Mouse (Mus musculus) ZHBTc4 (cell line): ENCODE measurements around the gene Lyrm2.

Source experiments
- DNase-seq: peaks from one replicate; pipeline ENCODE4 v3.0.0-alpha.2; 2011; ENCODE audit warnings: low read depth, low spot score

Lyrm2 gene

DNA sequence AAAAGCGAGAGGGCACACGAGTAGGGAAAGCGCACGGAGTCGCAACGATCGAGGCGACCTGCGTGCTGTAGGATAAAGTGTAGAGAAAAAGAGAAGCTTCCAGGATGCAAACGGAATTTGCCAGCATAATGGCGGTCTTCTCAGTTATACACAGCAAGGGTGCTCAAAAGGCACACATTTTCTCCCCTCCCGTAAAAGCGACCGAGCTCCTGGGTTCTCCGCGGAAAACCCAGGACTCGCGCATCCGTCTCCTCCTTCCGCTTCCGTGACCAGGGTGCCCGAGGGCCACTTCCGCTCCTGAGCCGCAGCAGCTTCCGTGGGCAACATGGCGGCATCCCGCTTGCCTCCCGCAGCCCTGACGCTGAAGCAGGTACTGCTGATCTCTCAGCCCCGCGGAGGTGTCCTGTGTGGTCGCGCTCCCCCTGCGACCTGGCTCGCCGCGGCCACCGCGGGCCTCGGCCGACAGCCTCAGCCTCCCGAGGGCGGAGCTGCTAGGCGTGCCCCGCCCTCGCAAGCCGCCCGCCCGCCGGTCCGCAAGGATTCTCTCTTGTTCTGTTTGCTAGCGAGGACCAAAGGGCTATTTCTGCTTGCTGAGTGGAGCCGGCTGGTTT, at the start of gene Lyrm2:
Lyrm2 (plus strand) TSS at position 288 of the 611 bp plus-strand sequence.
- DNase-seq: peak; percentile 91

DNA sequence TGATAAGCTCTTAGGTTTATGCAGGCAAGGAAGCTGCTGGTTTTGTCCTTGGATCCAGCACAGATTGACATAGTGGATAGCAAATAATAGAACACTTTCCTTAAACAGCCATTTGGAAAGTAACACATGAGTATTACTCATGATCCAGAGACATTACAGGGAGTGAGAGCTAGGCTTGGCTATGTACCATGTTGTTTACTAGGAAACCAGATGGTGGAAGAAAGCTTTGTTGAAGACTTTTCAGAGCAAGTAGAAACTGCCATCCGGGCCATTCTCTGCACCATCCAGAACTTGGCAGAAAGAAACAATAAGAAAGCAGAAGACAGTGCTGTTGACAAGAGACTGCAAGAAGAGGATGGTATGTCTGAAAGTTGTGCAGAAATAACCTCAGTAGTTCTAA, 49.3 kb upstream of the Lyrm2 start:
- no peak for DNase-seq

DNA sequence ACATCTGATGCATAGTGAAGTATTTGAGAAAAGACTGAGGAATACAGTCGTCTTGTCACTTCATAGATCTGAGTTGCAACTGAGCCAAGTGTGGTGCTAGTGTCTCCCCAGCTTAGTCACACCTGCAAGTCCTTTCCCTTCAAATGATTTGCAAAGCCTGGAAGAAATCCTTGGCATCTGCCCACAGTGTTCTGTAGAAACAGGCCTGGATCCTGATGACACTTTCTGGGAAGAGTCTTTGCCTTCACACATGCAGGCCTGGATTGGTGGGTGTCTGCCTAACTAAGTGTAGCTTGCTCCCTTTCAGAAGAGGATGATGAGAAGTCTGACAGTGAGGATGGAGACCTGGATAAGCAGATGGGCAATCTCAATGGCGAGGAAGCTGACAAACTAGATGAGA, 42.6 kb upstream of the Lyrm2 start:
- DNase-seq: no peak

DNA sequence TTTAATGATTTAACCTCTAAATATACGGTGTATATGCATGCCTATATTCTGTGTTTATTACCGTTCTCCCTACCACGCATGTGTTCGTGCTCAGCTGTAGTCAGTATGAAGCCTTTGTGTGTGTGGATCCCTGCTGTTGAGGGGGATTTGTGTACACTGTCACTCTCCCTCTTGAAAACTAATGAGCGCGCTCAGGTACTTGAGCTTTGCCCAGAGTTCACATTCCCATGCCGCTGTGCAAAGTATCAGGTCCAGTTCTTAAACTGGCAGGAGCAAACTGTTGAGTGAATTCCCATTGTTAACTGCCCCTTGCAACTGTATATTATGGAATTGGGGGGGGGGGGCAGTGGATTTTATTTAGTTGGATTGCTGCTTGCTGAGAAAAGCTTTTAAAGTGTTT, 32.6 kb upstream of the Lyrm2 start:
- no peak for DNase-seq

DNA sequence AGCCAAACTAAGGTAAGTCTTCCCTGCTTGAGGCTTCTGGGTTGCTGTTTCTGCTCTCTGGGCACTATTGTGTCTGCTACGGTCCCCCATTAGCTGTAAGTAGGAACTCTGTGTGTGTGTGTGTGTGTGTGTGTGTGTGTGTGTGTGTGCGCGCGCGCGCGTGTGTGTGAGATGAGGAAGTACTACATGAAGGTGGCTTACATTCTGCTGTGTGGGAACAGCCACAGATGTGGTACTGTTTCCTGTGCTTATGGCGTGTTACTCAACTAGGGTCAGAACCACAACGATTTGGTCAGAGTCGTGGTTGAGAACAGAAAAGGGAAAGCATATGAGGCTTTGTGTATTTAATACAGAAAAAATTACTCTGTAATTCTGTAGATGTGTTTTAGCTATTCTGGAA, 32.0 kb upstream of the Lyrm2 start:
- no peak for DNase-seq

DNA sequence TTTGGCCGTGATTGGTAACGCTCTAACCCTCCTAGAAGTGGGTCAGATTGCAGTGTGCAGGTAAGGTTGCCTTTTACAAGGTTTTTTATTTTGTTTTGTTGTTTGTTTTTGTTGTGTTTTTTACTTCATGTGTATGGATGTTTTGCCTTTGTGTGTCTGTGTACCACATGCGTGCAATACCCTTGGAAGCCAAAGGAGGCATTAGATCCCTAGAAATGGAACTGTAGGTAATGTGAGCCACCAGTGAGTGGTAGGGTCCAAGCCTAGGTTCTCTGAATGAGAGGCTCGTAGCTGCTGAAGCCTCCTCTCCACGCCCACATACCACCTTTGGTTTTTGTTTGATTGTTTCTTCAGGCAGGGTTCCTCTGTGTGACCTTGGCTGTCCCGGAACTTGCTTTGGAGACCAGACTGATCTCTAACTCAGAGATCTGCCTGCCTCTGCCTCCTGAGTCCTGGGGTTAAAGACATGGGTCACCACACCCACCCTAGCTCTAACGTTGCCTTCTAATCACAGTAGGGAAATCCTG, 29.7 kb upstream of the Lyrm2 start:
- peak; percentile 92 for DNase-seq

DNA sequence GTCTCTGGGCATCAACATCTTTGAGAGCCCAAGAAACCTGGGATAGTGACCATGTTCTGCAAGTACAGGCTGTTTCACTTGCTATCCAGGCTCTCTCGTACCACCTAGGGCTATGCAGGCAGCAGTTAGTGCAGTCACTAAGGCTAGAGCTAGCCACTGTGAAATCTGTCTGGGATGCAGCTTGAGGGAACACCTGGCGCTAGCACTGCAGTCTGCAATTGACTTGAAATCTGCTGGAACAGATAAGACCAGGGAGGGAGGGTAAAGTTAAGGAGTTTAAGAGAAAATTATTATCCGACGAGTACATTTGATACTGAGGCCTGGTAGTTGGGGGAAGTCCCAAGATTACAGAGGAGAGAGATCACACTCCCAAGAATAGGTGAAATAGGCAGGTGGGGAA, 20.1 kb upstream of the Lyrm2 start:
- DNase-seq: no peak

DNA sequence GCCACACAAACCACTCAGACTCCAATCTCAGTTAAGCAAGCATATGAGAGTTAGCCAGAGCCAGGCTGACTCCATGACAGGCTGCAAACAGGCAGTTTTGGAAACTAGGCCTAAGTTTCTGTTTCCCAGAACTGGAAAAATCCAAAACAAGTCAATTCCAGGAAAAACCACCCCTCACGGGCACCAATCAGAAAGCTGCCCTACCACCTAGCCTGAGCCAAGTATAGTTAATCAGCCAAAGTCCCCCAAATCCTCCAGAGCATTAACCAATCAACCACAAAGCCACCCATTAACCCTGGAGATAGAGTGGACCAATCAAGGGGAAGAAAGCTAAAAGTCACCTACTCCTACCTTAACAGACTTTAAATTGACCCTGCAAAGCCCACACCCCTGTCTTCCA, 12.9 kb upstream of the Lyrm2 start:
- DNase-seq: no peak

DNA sequence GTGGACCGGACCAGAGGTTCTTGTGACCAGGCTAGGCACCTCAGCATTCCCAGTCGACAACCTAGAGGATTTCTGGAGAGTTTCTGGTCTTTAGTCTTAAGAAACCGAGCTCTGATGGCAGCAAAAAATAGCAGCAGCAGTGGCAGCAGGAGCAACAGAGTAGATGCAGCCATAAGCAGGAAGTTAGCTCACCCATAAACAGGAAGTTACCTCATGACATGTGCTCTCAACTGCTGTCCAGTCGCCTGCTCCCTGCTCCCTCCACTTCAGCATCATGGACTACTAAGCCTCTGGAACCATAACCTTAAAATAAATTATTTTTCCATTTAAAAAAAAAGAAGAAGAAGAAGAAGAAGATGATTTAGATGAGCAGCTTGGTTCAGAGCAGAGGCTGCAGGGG, 11.0 kb upstream of the Lyrm2 start:
- DNase-seq: no peak

DNA sequence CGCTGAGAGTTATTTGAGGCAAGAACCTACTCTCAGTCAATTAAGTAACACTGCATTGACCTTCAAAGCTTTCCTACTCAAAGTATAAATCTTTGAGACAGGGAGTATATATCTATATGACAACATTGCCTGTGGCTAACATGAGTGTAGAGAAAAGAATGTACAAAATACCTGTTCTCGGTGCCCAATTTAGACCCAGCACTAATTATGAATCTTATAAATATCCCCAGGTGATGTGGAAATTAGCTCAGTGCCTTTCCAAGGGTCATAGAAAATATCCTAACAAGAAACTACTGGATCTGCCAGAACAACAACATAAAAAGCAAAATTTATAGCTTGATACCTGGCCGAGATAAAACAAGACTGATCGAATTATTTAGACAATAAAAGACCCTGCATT, 1.1 kb upstream of the Lyrm2 start:
- no peak for DNase-seq

DNA sequence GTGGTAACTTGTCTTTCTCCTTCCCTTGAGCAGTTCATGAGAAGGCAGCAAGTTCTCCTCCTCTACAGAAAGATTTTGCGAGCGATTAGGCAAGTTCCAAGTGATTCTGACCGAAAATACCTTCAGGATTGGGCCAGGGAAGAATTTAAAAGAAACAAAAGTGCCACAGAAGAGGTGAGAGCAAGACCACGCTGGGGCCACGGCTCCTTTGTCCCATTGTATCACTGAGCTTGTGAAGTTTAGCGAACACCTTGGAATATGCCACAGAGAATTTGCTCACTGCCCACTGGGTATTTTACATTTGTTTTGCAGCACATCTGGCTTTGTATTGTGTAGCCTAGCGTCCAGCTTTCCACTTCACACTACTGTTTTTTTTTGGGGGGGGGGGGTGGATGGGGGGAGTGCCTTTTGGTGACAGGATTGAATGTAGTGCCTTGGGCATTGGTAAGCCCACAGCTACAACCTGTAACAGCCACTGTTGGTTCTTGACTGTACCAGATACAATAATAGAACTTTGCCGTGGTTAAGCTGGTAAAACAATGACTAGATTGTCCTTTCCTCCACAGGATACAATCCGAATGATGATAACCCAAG, 621 bp downstream of the Lyrm2 start:
- no peak for DNase-seq

DNA sequence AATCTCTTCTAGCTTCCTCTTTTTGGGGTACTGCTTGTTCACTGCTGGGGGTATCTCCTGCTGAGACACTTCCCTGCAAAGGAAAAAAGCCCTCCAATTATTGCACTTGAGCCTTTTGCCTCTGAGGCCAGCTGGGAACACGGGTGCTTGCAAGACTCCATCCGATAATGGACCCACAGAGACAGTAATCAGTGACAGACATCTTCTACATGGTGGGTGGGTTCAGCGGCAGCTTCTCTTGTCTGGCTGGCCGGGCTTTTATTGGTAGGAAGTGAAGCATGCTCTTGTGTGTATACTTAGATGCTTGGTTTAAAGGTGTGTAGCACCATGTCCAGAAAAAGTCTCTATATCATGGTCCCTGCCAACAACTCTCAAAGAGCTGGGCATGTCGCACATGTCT, 17.4 kb downstream of the Lyrm2 start:
- DNase-seq: no peak

DNA sequence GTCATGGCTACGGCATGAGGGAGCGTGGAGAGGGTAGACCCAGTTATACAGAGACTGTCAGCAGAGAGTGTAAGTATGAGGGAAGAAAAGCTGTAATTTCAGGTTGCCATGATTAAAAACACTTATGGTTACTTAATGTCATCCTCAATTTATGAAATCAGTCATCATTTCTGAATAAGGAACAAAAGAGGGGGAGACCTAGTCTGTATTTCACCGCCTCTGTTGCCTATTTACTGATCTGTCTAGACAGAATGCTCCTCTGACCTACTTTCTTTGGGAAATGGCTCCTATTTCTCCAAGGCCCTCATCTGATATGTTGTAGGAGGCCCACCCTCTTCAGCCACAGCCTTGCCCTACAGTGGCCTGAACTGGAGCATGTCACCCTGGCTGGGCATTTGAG, 20.6 kb downstream of the Lyrm2 start:
- DNase-seq: no peak

DNA sequence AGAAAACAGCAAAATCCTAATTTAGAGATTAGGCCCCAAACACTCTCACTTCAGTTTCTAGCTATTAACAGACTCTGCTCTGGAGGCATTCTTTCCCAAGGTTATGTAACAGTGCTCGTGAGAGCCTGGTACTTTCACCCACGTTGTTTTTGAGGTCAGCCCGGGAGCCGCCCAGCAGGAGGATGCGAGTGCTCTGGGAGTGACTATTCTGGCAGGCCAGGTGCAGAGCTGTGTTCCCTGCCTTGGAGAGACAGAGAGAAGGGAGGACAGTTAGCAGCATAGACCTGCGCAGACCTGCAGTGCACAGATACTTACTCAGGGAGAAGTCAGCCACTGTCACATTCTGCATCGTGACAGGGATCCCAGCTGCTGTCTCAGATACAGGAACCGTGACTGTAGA, 24.2 kb downstream of the Lyrm2 start:
- DNase-seq: peak; percentile 13

DNA sequence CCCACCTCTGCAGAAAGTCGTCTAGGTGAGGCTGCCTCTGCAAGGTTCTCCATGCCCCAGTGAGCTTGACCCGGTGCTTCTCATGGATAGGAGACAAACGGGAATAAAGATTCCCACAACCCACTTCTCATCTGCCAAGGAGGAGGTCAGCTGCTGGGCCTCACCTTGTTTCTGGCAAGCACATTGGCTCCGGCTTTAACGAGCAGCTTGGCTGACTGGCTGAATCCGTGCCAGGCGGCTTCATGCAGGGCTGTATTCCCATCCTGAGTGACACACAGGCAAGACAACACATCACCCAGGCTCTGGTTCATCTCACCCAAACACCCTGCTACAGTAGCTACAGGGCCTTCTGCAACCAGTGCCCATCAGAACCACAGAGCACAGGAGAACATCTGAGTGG, 26.9 kb downstream of the Lyrm2 start:
- no peak for DNase-seq

DNA sequence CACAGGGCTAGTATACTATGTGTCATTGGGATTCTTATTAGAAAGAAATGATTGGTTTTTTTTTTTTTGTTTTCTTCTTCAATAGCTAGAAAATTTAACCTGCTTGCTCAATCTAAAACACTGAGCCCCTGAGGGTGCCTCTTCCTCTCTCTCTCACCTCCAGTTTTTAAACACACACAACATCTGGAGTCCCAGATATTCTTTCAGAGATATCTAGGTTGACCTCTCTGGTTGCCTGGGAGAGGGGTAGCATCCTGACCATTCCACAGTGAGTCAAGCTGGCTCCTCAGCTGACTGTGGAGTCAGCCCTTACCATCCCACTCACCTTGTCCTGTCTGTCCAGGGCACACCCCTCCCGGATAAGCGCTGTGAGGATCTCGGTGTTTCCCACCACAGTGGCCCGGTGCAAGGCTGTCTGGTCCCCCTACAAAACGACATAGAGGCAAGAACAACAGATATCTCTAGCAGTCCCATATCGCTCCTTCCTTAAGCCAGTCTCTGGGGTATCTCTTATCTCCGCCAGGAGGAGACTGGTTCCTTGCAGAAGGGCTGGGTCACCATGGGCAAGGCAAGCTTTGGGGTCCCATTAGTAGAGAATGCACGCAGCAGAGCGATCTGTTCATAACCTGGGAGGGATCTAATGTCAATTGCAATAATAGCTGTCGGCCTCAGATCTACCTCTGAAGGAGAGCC, 28.5 kb downstream of the Lyrm2 start:
- no peak for DNase-seq

DNA sequence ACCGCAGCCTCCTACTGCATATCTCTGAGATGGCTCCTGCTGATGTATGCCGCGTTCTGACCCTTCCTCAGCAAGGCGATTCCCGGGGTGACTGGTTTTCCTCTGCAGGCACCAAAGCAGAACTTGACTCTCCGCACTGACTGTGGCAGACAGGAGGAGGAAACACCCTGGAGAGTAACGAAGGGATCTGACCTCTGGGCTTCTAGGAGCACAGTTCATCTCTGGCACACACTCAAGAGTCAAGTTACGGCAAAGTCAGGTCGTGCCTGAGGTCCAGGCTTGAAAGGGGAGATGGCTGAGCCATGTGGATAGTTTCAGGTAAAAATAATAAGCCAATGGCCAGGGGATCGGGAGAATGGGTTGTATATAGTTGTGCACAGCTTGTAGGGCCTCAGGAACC, 29.3 kb downstream of the Lyrm2 start:
- no peak for DNase-seq

DNA sequence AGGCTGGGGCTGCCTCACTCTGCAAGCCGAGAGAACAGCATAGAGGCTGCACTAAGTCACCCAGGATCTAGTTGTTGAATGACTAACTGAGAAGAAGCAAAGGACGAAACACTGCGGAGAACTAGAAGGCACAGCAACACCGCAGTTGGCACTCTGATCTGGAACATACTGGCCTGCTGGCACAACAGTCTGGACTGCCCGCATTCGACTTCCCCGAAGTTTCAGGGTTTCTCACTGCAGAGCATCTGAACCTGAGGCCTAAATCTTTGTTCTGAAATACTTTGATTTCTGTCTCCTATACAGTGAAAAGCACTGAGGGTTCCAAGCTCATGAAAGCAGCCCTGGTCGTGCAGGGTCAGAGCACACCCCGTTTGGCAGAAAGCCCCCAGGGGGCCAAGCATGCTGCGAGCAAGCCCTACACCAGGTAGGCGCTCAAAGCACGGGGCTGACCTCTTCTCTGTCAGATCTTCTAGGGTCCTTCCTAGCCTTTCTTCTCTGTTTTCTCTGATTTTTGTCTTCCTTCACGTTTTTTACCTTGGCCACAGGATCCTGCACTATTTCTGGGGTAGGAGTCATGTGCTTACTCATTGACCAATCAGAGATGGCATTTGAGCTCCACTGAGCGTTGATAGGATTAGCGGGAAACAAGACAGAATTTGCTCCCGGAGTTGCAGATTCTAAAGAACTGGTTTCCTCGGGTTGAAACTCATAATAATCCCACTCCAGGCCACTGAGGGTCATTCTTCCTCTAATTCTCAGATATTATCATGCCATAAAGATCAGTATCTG, 33.6 kb downstream of the Lyrm2 start:
- DNase-seq: peak; percentile 60

DNA sequence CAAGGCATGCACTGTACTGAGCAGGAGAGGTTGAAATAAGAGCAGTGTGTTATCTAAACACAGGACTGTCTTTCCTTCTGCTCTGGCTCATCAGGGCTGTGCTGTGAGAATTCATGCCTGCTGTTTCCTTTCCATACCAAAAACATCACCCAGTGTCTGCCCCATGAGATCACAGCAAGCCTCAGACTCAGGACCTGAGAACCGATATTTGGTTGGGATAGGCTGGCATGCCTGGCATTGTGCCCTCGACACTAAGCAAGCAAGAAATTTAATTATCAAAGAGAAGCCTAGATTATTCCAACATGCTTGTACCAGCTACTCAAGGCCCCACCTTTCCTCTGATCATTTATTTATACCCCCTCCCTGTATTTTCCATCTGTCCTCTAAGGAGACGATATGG, 34.5 kb downstream of the Lyrm2 start:
- DNase-seq: no peak

DNA sequence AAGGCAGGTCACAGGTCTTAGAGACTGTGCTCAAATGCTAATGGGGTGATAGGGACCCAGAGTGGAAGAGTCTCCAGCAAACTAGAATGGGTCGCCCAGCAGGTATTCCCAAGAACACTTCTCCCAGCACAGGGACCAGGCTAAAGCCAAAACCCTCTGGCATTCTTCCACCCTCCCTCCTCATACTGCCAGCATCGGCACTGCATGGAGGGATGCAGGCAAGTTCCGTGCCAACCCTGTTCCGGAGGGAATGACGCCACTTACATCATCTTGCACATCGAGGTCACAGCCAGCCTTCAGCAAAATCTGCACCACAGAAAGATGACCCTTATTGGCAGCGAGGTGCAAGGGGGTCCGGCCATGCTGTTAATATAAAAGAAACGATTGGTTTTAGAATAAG, 36.0 kb downstream of the Lyrm2 start:
- no peak for DNase-seq

DNA sequence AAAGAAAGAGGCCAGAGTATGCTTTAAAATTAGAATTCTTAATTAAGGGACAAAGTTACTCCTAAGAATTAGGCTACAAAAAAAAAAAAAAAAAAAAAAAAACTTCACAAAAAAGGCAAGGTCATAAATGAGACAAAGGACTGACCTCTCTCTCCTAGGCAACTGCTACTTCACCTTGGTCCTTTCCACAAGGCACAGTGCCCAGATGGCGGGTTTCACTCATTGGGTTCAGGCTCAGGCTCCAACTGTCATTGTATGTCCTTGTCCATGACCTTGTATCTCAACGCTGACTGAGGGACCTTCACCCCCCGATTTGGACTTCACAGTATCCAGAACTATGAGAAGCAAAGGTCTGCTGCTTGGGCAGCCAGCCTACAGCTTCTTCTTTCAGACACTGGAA, 38.3 kb downstream of the Lyrm2 start:
- DNase-seq: no peak
